Mouse (Mus musculus): ENCODE results near the gene Il31. TPM values are rescaled to one million over a fixed set of nuclear protein-coding genes. Genes with fewer than 3 reads are reported as not detected.

The Il31 gene
- total RNA-seq, 1 experiment = not detected

DNA sequence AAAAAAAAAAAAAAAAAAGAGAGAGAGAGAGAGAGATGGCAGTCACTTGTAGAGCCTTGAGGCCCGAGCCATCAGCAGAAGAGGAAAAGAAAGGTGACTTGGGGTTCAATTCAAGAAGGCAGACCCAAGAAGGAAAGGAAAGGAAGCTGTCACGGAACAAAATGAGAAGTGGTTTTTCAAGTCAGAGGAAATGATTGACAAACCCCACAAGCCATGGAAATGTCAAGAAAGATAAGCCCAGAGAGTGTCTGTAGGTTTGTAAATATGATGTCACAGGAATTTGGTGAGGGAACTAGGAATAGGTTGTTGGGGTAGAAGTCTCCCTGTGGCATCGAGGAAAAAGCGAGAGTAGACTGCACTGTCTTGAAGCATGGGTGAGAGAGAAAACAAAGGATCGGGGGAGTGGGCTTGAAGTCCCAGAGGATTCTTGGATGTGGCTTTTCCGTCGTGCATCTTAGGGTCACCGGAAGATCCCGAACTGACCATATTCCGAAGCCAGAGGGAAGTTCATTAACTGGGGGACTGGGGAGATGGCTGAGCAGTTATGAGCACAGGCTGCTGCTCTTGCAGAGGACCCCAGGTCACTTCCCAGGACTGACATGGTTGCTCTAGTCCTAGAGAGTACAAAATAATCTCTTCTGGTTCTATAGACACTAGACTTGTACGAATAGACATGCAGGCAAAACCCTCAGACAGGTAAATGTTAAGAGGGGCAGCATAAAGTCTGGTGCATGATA is 1.5 kb downstream of the Il31 start:
- H3K4me1 ChIP-seq (ENCODE audit: control insufficient read depth in 2 of 2, insufficient read depth in 2 of 2, low read length in 2 of 2, poor library complexity in 1 of 2) = peaks cover 2 to 6% of the 10 kb centered on the region in 2 experiments; a peak in 1 of 4 replicates
- H3K4me3 ChIP-seq (ENCODE audit: insufficient read depth in 1 of 2, low read depth in 1 of 2, low read length in 2 of 2, poor library complexity in 1 of 2, severe bottlenecking in 1 of 2) = no peak overlapping the region
- in situ Hi-C loops (cut with MboI; ENCODE audit: low sequenced_read_pairs in 2 of 2, unreplicated experiment in 2 of 2) = no loop called here
- H3K9ac ChIP-seq (ENCODE audit: insufficient read depth, low read depth, low read length, poor library complexity, severe bottlenecking) = no peak overlapping the region
- H3K27ac ChIP-seq (ENCODE audit: insufficient read depth, low read depth, low read length, poor library complexity, severe bottlenecking) = no peak overlapping the region
- no peak for DNase-seq (ENCODE audit: low read depth, low spot score)
- TF ChIP-seq ZNF384 (IDR thresholded peaks at IDR 0.05; ENCODE audit: low read depth, low read length) (no peak), HCFC1 (IDR thresholded peaks at IDR 0.05; ENCODE audit: borderline replicate concordance, insufficient read depth, low read length) (no peak), MAFK (IDR thresholded peaks at IDR 0.05; ENCODE audit: insufficient read depth, low read depth, low read length) (no peak), ZC3H11A (IDR thresholded peaks at IDR 0.05; ENCODE audit: borderline replicate concordance, low read depth, low read length) (no peak), CHD2 (IDR thresholded peaks at IDR 0.05; ENCODE audit: low read depth, low read length) (no peak)
- H3K9me3 ChIP-seq (ENCODE audit: control insufficient read depth, insufficient read depth, low read depth, low read length) = no peaks in the 10 kb centered on the region
- H3K36me3 ChIP-seq (ENCODE audit: control insufficient read depth, insufficient read depth, low read length, poor library complexity, severe bottlenecking) = no peaks in the 10 kb centered on the region

DNA sequence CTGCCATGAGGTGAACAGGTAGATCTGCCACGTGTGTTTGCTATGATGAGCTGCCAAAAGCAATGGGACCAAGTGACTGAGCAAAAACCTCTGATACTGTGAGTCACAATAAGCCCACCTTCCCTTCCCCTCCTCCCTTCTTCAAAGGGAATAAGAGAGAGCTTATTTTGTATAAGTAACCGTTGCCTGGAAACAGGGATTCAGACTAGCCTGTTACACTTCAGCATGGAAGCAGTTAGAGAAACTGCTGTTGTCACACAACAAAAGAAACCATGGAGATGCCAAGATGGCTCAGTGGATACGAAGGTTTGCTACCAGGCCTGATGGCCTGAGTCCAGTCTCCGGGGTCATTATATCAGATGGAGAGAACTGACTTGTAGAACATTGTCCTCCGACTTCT is 15.5 kb downstream of the Il31 start:
- Histone ChIP-seq H3K9me3 (ENCODE audit: control insufficient read depth, insufficient read depth, low read depth, low read length) (no peaks in the 10 kb centered on the region), H3K36me3 (ENCODE audit: control insufficient read depth, insufficient read depth, low read length, poor library complexity, severe bottlenecking) (no peaks in the 10 kb centered on the region), H3K4me3 (ENCODE audit: insufficient read depth in 1 of 2, low read depth in 1 of 2, low read length in 2 of 2, poor library complexity in 1 of 2, severe bottlenecking in 1 of 2) (no peak overlapping the region), H3K4me1 (ENCODE audit: control insufficient read depth in 2 of 2, insufficient read depth in 2 of 2, low read length in 2 of 2, poor library complexity in 1 of 2) (no peaks in the 10 kb centered on the region), H3K27ac (ENCODE audit: insufficient read depth, low read depth, low read length, poor library complexity, severe bottlenecking) (no peak overlapping the region), H3K9ac (ENCODE audit: insufficient read depth, low read depth, low read length, poor library complexity, severe bottlenecking) (no peak overlapping the region)
- in situ Hi-C loops (cut with MboI; ENCODE audit: low sequenced_read_pairs in 2 of 2, unreplicated experiment in 2 of 2) = no loop called here
- no peak for DNase-seq (ENCODE audit: low read depth, low spot score)
- no peak for TF ChIP-seq CHD2 (IDR thresholded peaks at IDR 0.05; ENCODE audit: low read depth, low read length)
- TF ChIP-seq HCFC1 (IDR thresholded peaks at IDR 0.05; ENCODE audit: borderline replicate concordance, insufficient read depth, low read length) = no peak
- TF ChIP-seq ZC3H11A (IDR thresholded peaks at IDR 0.05; ENCODE audit: borderline replicate concordance, low read depth, low read length) = no peak
- no peak for TF ChIP-seq ZNF384 (IDR thresholded peaks at IDR 0.05; ENCODE audit: low read depth, low read length)
- TF ChIP-seq MAFK (IDR thresholded peaks at IDR 0.05; ENCODE audit: insufficient read depth, low read depth, low read length) = no peak

GRCm38 (mm10) chr5:123470784-123471400 is 18.4 kb downstream of the Il31 start:
- Histone ChIP-seq H3K9me3 (ENCODE audit: control insufficient read depth, insufficient read depth, low read depth, low read length) (no peaks in the 10 kb centered on the region), H3K4me3 (ENCODE audit: insufficient read depth in 1 of 2, low read depth in 1 of 2, low read length in 2 of 2, poor library complexity in 1 of 2, severe bottlenecking in 1 of 2) (no peak overlapping the region), H3K27ac (ENCODE audit: insufficient read depth, low read depth, low read length, poor library complexity, severe bottlenecking) (no peak overlapping the region), H3K4me1 (ENCODE audit: control insufficient read depth in 2 of 2, insufficient read depth in 2 of 2, low read length in 2 of 2, poor library complexity in 1 of 2) (no peaks in the 10 kb centered on the region), H3K36me3 (ENCODE audit: control insufficient read depth, insufficient read depth, low read length, poor library complexity, severe bottlenecking) (no peaks in the 10 kb centered on the region), H3K9ac (ENCODE audit: insufficient read depth, low read depth, low read length, poor library complexity, severe bottlenecking) (no peak overlapping the region)
- DNase-seq (ENCODE audit: low read depth, low spot score) = no peak
- in situ Hi-C loops (cut with MboI; ENCODE audit: low sequenced_read_pairs in 2 of 2, unreplicated experiment in 2 of 2) = no loop called here
- no peak for TF ChIP-seq CHD2 (IDR thresholded peaks at IDR 0.05; ENCODE audit: low read depth, low read length)
- TF ChIP-seq HCFC1 (IDR thresholded peaks at IDR 0.05; ENCODE audit: borderline replicate concordance, insufficient read depth, low read length) = no peak
- TF ChIP-seq MAFK (IDR thresholded peaks at IDR 0.05; ENCODE audit: insufficient read depth, low read depth, low read length) = no peak
- TF ChIP-seq ZNF384 (IDR thresholded peaks at IDR 0.05; ENCODE audit: low read depth, low read length) = no peak
- TF ChIP-seq ZC3H11A (IDR thresholded peaks at IDR 0.05; ENCODE audit: borderline replicate concordance, low read depth, low read length) = no peak

DNA sequence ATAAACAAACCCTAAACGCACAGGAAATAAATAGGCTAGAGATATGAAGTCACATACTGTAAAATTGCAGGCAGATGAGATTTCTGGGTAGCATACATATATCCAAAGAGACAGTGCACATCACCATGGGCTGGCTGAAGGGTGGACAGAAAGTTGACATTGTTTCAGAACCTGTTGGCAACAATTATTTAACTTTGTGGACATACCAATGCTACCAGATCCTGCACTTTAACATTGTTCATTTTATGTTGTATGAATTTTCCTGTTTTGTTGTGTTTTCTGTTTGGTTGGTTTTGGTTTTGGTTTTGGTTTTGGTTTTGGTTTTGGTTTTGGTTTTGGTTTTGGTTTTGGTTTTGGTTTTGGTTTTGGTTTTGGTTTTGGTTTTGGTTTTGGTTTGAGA is 24.7 kb downstream of the Il31 start:
- no peaks in the 10 kb centered on the region for H3K4me1 ChIP-seq (ENCODE audit: control insufficient read depth in 2 of 2, insufficient read depth in 2 of 2, low read length in 2 of 2, poor library complexity in 1 of 2)
- H3K9me3 ChIP-seq (ENCODE audit: control insufficient read depth, insufficient read depth, low read depth, low read length) = no peaks in the 10 kb centered on the region
- in situ Hi-C loops (cut with MboI; ENCODE audit: low sequenced_read_pairs in 2 of 2, unreplicated experiment in 2 of 2) = no loop called here
- no peak overlapping the region for H3K27ac ChIP-seq (ENCODE audit: insufficient read depth, low read depth, low read length, poor library complexity, severe bottlenecking)
- no peak for TF ChIP-seq HCFC1 (IDR thresholded peaks at IDR 0.05; ENCODE audit: borderline replicate concordance, insufficient read depth, low read length)
- no peak for TF ChIP-seq ZC3H11A (IDR thresholded peaks at IDR 0.05; ENCODE audit: borderline replicate concordance, low read depth, low read length)
- TF ChIP-seq ZNF384 (IDR thresholded peaks at IDR 0.05; ENCODE audit: low read depth, low read length) = no peak
- no peak for TF ChIP-seq CHD2 (IDR thresholded peaks at IDR 0.05; ENCODE audit: low read depth, low read length)
- no peak for TF ChIP-seq MAFK (IDR thresholded peaks at IDR 0.05; ENCODE audit: insufficient read depth, low read depth, low read length)
- H3K4me3 ChIP-seq (ENCODE audit: insufficient read depth in 1 of 2, low read depth in 1 of 2, low read length in 2 of 2, poor library complexity in 1 of 2, severe bottlenecking in 1 of 2) = no peak overlapping the region
- no peaks in the 10 kb centered on the region for H3K36me3 ChIP-seq (ENCODE audit: control insufficient read depth, insufficient read depth, low read length, poor library complexity, severe bottlenecking)
- no peak for DNase-seq (ENCODE audit: low read depth, low spot score)
- H3K9ac ChIP-seq (ENCODE audit: insufficient read depth, low read depth, low read length, poor library complexity, severe bottlenecking) = no peak overlapping the region
